Mouse (Mus musculus) layer of hippocampus, adult 11-12 months (tissue): ENCODE results near the gene Pip4p1.
A peak's percentile ranks its signal among the peaks of the same experiment; 100 is the strongest.
"Not testable (repeated sequence)": the region's sequence is repeated elsewhere in the genome, so short reads cannot be mapped to it uniquely, and the experiment has no call there.

Experiments
- DNase-seq: peaks from one replicate; pipeline ENCODE4 v3.0.0; 2022; ENCODE audit warnings: low spot score

Pip4p1 gene

GRCm38 (mm10) chr14:50938940-50939339, 8.3 kb upstream of the Pip4p1 start:
- DNase-seq, result no peak

GRCm38 (mm10) chr14:50938119-50938908, 7.7 kb upstream of the Pip4p1 start:
- no peak for DNase-seq

GRCm38 (mm10) chr14:50936649-50937048, 6.0 kb upstream of the Pip4p1 start:
- no peak for DNase-seq

DNA sequence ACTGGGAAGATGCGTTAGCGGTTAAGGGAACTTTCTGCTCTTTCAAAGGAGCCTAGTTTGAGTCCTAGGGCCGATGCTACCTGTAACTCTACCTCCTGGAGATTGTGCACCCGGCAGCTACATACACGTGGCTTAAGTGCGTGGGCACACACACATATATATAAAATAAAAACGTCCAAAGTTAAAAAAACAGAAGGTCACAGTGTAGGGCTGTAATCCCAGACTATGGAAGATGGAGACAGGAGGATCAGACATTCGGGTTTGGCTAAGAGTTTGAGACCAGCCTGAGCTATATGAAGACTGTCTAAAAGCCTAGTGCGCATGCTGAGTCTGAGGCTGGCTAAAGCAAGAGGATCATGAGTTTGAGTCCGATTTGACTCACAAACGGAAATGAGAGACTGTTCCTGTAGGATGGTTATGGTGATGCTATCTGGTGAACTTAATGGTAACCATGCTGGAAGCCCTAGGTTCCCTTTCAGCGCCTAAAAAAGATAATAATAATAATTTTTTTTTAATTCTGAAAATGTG, 901 bp upstream of the Pip4p1 start:
- DNase-seq, result no peak

DNA sequence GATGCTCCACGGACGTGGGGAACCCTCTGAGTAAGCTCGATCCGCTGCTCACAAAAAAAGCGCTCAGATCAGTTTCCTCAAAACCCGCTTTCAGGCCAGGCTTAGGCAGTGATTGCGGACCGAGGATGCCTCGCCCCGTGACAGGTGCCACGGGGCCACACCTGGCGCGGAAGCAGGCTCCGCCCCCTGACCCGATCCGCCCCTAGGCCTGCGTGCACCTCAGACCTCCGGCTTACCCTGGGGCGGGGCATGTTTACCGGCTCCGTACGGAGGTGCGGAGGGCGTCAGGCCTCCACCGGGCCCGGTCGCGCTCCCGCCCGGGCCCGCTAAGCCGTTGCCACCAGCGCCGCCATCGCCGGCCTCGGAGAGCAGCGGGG, 291 bp downstream of the Pip4p1 start:
- peak; percentile 63 for DNase-seq

DNA sequence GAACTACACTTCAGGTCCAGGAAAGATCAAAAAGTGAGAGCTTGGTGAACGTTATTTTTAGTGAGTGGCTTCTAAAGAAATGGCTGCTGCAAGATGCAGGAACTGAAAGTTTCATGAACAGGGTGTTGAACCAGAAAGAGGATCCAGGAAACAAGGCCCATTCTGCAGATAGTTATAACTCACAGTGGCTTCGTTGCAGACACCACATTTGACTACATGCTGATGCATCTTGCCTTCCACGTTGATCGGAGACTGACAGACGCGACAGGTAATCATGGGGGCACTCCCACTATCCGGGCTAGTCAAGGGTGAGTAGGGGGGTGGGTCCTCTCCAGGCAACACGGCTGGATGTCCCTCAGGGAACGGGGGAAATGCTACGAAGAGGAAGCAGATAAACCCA, 705 bp downstream of the Pip4p1 start:
- DNase-seq, result no peak

DNA sequence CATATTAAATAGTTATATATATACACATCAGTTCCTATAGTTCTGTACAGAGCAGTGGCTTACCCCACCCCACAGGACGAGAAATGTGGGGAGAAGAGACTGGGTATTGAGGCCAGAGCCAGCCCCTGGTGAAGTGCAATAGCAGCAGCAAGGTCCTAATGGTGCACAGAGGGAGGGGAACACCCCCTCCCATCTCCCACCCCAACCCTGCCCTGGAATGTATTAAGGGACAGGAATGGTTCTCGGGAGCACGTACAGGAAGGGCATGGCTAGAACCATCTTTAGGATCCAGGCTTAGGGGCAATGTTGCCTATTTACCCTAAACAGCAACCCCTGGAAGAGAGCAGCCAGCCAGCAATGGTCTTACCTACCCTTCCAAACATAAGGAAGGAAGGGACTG, 3.3 kb downstream of the Pip4p1 start:
- no peak for DNase-seq

GRCm38 (mm10) chr14:50925111-50925920, 5.3 kb downstream of the Pip4p1 start:
- no peak for DNase-seq

- peak; percentile 98 for DNase-seq
Measured at GRCm38 (mm10) chr14:50924281-50925064, 6.2 kb downstream of the Pip4p1 start, which contains the start of the genes Osgep and Apex1. TSS of gene Osgep (minus strand) at chr14:50924893. TSS of gene Apex1 (plus strand) at chr14:50924968.

DNA sequence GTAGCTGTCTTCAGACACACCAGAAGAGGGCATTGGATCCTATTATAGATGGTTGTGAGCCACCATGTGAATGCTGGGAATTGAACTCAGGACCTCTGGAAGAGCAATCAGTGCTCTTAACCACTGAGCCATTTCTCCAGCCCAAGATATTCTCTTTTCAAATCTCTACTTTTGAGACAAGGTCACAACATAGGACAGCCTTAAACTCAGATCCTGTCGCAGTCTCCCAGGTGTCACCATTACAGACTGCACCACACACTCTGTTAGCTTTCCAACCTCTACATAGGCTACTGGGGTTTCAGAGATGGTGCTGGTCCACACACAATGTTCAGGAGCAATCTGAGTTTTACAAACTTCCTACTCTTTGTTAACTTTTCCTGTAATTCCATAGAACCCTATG, 7.2 kb downstream of the Pip4p1 start:
- not testable (repeated sequence) for DNase-seq

DNA sequence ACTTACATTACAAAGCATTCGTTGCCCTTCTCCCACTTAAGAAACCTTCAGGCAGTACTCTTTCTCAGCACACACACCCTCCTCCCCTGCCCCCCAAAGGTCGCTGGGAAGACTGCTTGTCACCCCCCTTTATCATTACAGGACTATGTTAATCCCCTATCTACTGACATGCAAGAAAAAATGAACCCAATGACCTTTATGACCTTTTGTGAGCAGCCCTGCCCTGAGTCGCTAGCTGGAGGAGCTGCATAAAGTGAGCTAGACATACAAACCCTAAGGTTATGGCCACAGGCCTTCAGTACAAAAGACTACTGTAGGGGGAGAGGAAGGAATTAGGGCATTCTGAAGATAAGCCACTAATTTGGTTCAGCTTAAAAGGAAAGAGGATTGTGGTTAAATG, 19.3 kb downstream of the Pip4p1 start:
- no peak for DNase-seq

DNA sequence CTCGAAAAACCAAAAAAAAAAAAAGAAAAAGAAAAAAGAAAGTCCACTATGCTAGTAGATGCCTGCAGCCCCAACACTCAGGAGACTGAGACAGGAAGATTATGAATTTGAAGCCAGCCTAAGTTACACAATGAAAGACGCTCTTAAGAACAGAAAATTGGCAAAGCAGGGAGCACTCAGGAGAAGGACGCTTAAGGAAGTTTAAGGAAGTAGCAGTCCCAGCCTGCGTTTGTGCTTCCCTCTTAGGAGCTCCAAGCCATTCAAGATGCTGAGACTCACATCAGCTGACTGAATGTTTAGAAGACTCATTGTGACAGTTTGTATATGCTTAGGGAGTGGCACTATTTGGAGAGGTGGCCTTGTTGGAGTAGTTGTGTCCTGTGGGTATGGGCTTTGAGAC, 22.5 kb downstream of the Pip4p1 start:
- DNase-seq, result no peak

DNA sequence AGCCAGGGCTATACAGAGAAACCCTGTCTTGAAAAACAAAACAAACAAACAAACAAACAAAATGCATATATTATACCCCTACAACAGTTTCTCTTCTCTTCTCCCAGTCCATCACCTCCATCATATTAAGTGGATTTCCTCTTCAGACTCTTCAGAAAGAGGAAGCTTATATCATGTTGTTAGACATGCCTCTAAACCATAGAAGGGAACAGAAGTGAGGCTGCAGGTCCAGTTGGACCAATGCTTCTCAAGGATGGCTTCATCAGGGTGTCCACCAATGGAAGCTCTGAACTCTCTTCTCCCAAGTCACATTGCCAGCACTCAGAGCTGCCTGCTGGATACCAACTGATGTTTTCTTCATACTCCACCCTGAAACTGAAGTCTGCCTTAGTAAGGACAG, 25.3 kb downstream of the Pip4p1 start:
- not testable (repeated sequence) for DNase-seq

DNA sequence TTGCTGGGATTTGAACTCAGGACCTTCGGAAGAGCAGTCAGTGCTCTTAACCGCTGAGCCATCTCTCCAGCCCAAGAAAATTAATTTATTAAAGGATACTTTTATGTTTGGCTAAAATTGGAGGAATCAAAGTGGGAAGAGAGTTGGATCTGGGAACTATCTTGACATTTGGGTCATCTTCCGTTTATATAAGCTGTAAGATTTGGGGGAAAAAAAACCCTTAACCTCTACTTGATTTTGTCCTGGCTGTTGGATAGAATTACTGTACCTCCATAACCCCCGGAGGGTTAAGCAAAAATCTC, 25.9 kb downstream of the Pip4p1 start:
- DNase-seq, result no peak

- no peak for DNase-seq
Measured at GRCm38 (mm10) chr14:50903973-50904827, 26.5 kb downstream of the Pip4p1 start.

DNA sequence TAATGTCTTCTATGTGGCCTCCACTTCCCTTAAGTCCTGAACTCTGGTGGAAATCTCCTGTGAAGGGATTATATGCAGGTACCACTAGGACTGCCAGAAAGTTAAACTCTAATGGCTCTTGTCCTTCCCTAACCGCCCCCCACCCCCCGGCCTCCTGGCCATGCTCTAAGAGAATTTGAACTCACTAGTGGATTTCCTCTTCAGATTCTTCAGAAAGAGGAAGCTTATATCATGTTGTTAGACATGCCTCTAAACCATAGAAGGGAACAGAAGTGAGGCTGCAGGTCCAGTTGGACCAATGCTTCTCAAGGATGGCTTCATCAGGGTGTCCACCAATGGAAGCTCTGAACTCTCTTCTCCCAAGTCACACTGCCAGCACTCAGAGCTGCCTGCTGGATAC, 32.7 kb downstream of the Pip4p1 start:
- not testable (repeated sequence) for DNase-seq

- DNase-seq, result no peak
Measured at GRCm38 (mm10) chr14:50897374-50897765, 33.3 kb downstream of the Pip4p1 start, which contains the start of gene Klhl33. TSS of gene Klhl33 (minus strand) at chr14:50897507.

- DNase-seq, result peak; percentile 21
Measured at GRCm38 (mm10) chr14:50896747-50897373, 33.8 kb downstream of the Pip4p1 start.

DNA sequence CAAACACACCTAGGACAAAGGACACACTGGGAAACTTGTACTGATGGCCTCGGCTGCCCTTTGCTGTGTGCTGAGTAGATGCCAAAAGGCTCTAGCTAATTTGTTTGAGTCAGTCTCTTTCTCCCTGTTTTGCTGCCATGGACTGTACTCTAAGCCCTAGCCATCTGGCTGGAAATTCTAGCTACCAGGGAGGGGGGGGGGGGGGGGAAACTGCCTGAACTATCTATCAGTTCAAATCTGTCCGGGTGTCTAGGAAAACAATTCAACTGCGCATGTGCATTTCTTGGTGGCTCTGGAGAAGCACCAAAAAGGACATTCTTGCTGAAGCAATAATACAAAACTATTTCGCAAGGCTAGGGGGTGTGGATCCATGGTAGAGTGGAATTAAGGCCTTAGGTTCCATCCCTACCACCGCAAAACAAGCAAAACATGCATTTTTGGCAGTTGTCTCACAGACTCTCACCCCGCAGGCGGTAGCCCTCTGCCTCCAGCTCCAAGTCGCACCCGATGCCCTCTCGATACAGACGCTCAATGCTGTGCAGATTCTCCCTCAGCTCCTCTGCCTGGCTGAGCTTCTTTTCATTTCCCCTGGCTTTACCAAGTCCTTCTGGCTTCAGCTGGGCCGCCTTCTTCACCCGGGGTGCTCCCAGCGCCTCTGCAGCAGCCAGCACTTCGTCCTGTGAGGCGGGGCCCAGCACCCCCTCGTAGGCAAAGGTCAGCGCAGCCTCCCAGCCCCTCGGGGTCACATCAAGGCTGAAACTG, 34.5 kb downstream of the Pip4p1 start:
- DNase-seq, result peak; percentile 63

DNA sequence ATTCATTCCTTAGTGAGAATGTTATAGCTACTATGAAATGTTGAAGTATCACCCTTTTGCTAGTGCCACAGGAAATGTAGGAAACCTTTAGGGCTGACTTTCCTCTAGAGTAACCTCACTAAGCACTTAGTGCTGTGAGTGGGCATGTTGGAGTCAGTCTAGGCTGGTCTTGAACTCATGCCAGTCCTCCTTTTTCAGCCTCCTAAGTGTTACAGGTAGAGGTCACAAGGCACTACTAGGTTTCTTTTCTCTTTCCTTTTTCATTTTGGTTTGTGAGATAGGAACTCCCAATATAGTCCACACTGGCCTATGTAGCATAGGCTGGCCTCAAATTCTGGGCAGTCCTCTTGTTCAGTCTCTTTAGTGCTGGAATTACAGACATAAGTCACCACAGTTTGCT, 35.2 kb downstream of the Pip4p1 start:
- DNase-seq, result no peak
